Mouse (Mus musculus): Measurements from ENCODE around the gene Gjc1. TPM values are rescaled to one million over a fixed set of nuclear protein-coding genes. Genes with fewer than 3 reads are reported as not detected.

The Gjc1 gene
- polyA plus RNA-seq, 1 experiment from 2014 or later, result 103 TPM

GRCm38 (mm10) chr11:102808246-102808645 is 11.3 kb downstream of the Gjc1 start:
- Histone ChIP-seq H3K9me3 (no peaks in the 10 kb centered on the region), H3K9ac (no peak overlapping the region), H3K27ac (no peak overlapping the region), H3K4me2 (no peak overlapping the region), H3K4me1 (peaks cover 5% of the 10 kb centered on the region; the same call in 1 of the 2 replicates), H3K36me3 (replicated peaks) (peaks cover 28% of the 10 kb centered on the region), H3K4me3 (replicated peaks) (no peak overlapping the region), H3K27me3 (no peaks in the 10 kb centered on the region)
- no peak for ATAC-seq (ENCODE audit: low FRiP score)
- 78% methylated on average over 5 of the region's 5 CpGs for WGBS

- no peaks in the 10 kb centered on the region for H3K9me3 ChIP-seq
- WGBS, result 86% methylated on average over 5 of the region's 5 CpGs
- no peak overlapping the region for H3K9ac ChIP-seq
- H3K27me3 ChIP-seq, result no peaks in the 10 kb centered on the region
- no peak overlapping the region for H3K4me2 ChIP-seq
- no peaks in the 10 kb centered on the region for H3K4me1 ChIP-seq
- H3K27ac ChIP-seq, result no peak overlapping the region
- no peak overlapping the region for H3K4me3 ChIP-seq (replicated peaks)
- peaks cover 65% of the 10 kb centered on the region for H3K36me3 ChIP-seq (replicated peaks)
- ATAC-seq (ENCODE audit: low FRiP score), result no peak
These were observed 16.0 kb downstream of the Gjc1 start for GRCm38 (mm10) chr11:102803453-102803852.

GRCm38 (mm10) chr11:102794157-102794556 is 25.3 kb downstream of the Gjc1 start:
- 54% methylated on average over 8 of the region's 8 CpGs for WGBS
- no peak for ATAC-seq (ENCODE audit: low FRiP score)
- peaks cover 30% of the 10 kb centered on the region for H3K36me3 ChIP-seq (replicated peaks)

GRCm38 (mm10) chr11:102791682-102792445 is 27.6 kb downstream of the Gjc1 start:
- WGBS, result 72% methylated on average over 14 of the region's 14 CpGs
- H3K4me2 ChIP-seq, result no peak overlapping the region
- no peaks in the 10 kb centered on the region for H3K9me3 ChIP-seq
- H3K4me1 ChIP-seq, result no peaks in the 10 kb centered on the region
- H3K4me3 ChIP-seq (replicated peaks), result no peak overlapping the region
- no peak overlapping the region for H3K9ac ChIP-seq
- no peaks in the 10 kb centered on the region for H3K27me3 ChIP-seq
- ATAC-seq (ENCODE audit: low FRiP score), result no peak
- H3K36me3 ChIP-seq (replicated peaks), result peaks cover 13% of the 10 kb centered on the region
- H3K27ac ChIP-seq, result no peak overlapping the region

More at GRCm38 (mm10) chr11:102794157-102794556, 25.3 kb downstream of the Gjc1 start:
- H3K4me2 ChIP-seq, result no peak overlapping the region
- H3K4me3 ChIP-seq (replicated peaks), result no peak overlapping the region
- no peaks in the 10 kb centered on the region for H3K4me1 ChIP-seq
- H3K27me3 ChIP-seq, result no peaks in the 10 kb centered on the region
- no peak overlapping the region for H3K9ac ChIP-seq
- no peaks in the 10 kb centered on the region for H3K9me3 ChIP-seq
- H3K27ac ChIP-seq, result no peak overlapping the region

GRCm38 (mm10) chr11:102787688-102788177 is 31.8 kb downstream of the Gjc1 start:
- 84% methylated on average over 5 of the region's 5 CpGs for WGBS
- no peak overlapping the region for H3K4me2 ChIP-seq
- H3K36me3 ChIP-seq (replicated peaks), result no peaks in the 10 kb centered on the region
- no peak overlapping the region for H3K27ac ChIP-seq
- H3K4me3 ChIP-seq (replicated peaks), result no peak overlapping the region
- ATAC-seq (ENCODE audit: low FRiP score), result no peak
- H3K27me3 ChIP-seq, result no peaks in the 10 kb centered on the region
- H3K9ac ChIP-seq, result no peak overlapping the region
- H3K9me3 ChIP-seq, result no peaks in the 10 kb centered on the region
- no peaks in the 10 kb centered on the region for H3K4me1 ChIP-seq

- H3K36me3 ChIP-seq (replicated peaks), result no peaks in the 10 kb centered on the region
- WGBS, result 65% methylated on average over 7 of the region's 7 CpGs
- no peak overlapping the region for H3K9ac ChIP-seq
- H3K4me2 ChIP-seq, result no peak overlapping the region
- H3K27me3 ChIP-seq, result peaks cover 7% of the 10 kb centered on the region; the same call in 1 of the 2 replicates
- H3K4me3 ChIP-seq (replicated peaks), result no peak overlapping the region
- H3K4me1 ChIP-seq, result peaks cover 8% of the 10 kb centered on the region; the same call in 1 of the 2 replicates
- no peak for ATAC-seq (ENCODE audit: low FRiP score)
- H3K27ac ChIP-seq, result no peak overlapping the region
- H3K9me3 ChIP-seq, result no peaks in the 10 kb centered on the region
These were observed 36.1 kb downstream of the Gjc1 start for GRCm38 (mm10) chr11:102783443-102783842.

- no peaks in the 10 kb centered on the region for H3K9me3 ChIP-seq
- H3K27ac ChIP-seq, result no peak overlapping the region
- no peak overlapping the region for H3K4me3 ChIP-seq (replicated peaks)
- WGBS, result 84% methylated on average over 4 of the region's 4 CpGs
- ATAC-seq (ENCODE audit: low FRiP score), result no peak
- peaks cover 21% of the 10 kb centered on the region for H3K4me1 ChIP-seq
- H3K9ac ChIP-seq, result no peak overlapping the region
- peaks cover 5% of the 10 kb centered on the region for H3K36me3 ChIP-seq (replicated peaks)
- peaks cover 7% of the 10 kb centered on the region; the same call in 1 of the 2 replicates for H3K27me3 ChIP-seq
- H3K4me2 ChIP-seq, result no peak overlapping the region
These were observed 38.0 kb downstream of the Gjc1 start for GRCm38 (mm10) chr11:102781523-102781922.

GRCm38 (mm10) chr11:102780986-102781351 is 38.5 kb downstream of the Gjc1 start:
- peaks cover 9% of the 10 kb centered on the region for H3K36me3 ChIP-seq (replicated peaks)
- H3K4me2 ChIP-seq, result no peak overlapping the region
- no peak overlapping the region for H3K9ac ChIP-seq
- H3K27ac ChIP-seq, result no peak overlapping the region
- peaks cover 7% of the 10 kb centered on the region; the same call in 1 of the 2 replicates for H3K27me3 ChIP-seq
- H3K4me1 ChIP-seq, result peaks cover 21% of the 10 kb centered on the region
- no peak overlapping the region for H3K4me3 ChIP-seq (replicated peaks)
- H3K9me3 ChIP-seq, result no peaks in the 10 kb centered on the region
- ATAC-seq (ENCODE audit: low FRiP score), result no peak
- 74% methylated on average over 10 of the region's 10 CpGs for WGBS

GRCm38 (mm10) chr11:102780271-102780985 is 39.1 kb downstream of the Gjc1 start:
- WGBS, result 52% methylated on average over 11 of the region's 11 CpGs
- peaks cover 10% of the 10 kb centered on the region; the same call in 1 of the 2 replicates for H3K27me3 ChIP-seq
- H3K4me1 ChIP-seq, result peaks cover 25% of the 10 kb centered on the region
- ATAC-seq (ENCODE audit: low FRiP score), result no peak
- H3K9ac ChIP-seq, result no peak overlapping the region
- H3K9me3 ChIP-seq, result no peaks in the 10 kb centered on the region
- no peak overlapping the region for H3K4me3 ChIP-seq (replicated peaks)
- no peak overlapping the region for H3K4me2 ChIP-seq
- H3K27ac ChIP-seq, result no peak overlapping the region
- peaks cover 9% of the 10 kb centered on the region for H3K36me3 ChIP-seq (replicated peaks)

GRCm38 (mm10) chr11:102779824-102780223 is 39.7 kb downstream of the Gjc1 start:
- no peak overlapping the region for H3K4me2 ChIP-seq
- no peak overlapping the region for H3K4me3 ChIP-seq (replicated peaks)
- no peak overlapping the region for H3K9ac ChIP-seq
- peaks cover 31% of the 10 kb centered on the region for H3K4me1 ChIP-seq
- peaks cover 9% of the 10 kb centered on the region for H3K36me3 ChIP-seq (replicated peaks)
- no peak overlapping the region for H3K27ac ChIP-seq
- 80% methylated on average over 7 of the region's 7 CpGs for WGBS
- no peak for ATAC-seq (ENCODE audit: low FRiP score)
- peaks cover 10% of the 10 kb centered on the region; the same call in 1 of the 2 replicates for H3K27me3 ChIP-seq
- H3K9me3 ChIP-seq, result no peaks in the 10 kb centered on the region

GRCm38 (mm10) chr11:102779081-102779638 is 40.3 kb downstream of the Gjc1 start:
- no peak overlapping the region for H3K27ac ChIP-seq
- no peak for ATAC-seq (ENCODE audit: low FRiP score)

GRCm38 (mm10) chr11:102778597-102778996 is 40.9 kb downstream of the Gjc1 start:
- Histone ChIP-seq H3K9ac (no peak overlapping the region), H3K4me2 (no peak overlapping the region), H3K27me3 (peaks cover 10% of the 10 kb centered on the region; the same call in 1 of the 2 replicates), H3K9me3 (no peaks in the 10 kb centered on the region), H3K36me3 (replicated peaks) (peaks cover 9% of the 10 kb centered on the region), H3K4me1 (peaks cover 37% of the 10 kb centered on the region), H3K27ac (no peak overlapping the region), H3K4me3 (replicated peaks) (no peak overlapping the region)
- ATAC-seq (ENCODE audit: low FRiP score), result no peak
- 36% methylated on average over 5 of the region's 5 CpGs for WGBS

More at GRCm38 (mm10) chr11:102779081-102779638, 40.3 kb downstream of the Gjc1 start:
- Histone ChIP-seq H3K4me2 (no peak overlapping the region), H3K27me3 (peaks cover 10% of the 10 kb centered on the region; the same call in 1 of the 2 replicates), H3K9me3 (no peaks in the 10 kb centered on the region), H3K9ac (no peak overlapping the region), H3K36me3 (replicated peaks) (peaks cover 9% of the 10 kb centered on the region), H3K4me1 (peaks cover 37% of the 10 kb centered on the region), H3K4me3 (replicated peaks) (no peak overlapping the region)
- WGBS, result 81% methylated on average over 8 of the region's 8 CpGs
